Mouse (Mus musculus): ENCODE data around the gene 2700081O15Rik.
A peak's percentile ranks its signal among the peaks of the same experiment; 100 is the strongest.

2700081O15Rik gene

GRCm38 (mm10) chr19:7412361-7412760 is 5.1 kb upstream of the 2700081O15Rik start:
- Histone ChIP-seq H3K27me3 (ENCODE audit: control insufficient read depth, insufficient read depth, low read length, poor library complexity, severe bottlenecking) (no peaks in the 10 kb centered on the region), H3K36me3 (ENCODE audit: control insufficient read depth, insufficient read depth, low read length, poor library complexity, severe bottlenecking) (no peaks in the 10 kb centered on the region)
- DNase-seq (ENCODE audit: low read depth, low spot score): no peak

GRCm38 (mm10) chr19:7415916-7416833 is 1.2 kb upstream of the 2700081O15Rik start:
- H3K36me3 ChIP-seq (ENCODE audit: control insufficient read depth, insufficient read depth, low read length, poor library complexity, severe bottlenecking): no peaks in the 10 kb centered on the region
- no peaks in the 10 kb centered on the region; the same call in 1 of the 2 replicates for H3K27me3 ChIP-seq (ENCODE audit: control insufficient read depth, insufficient read depth, low read length, poor library complexity, severe bottlenecking)

GRCm38 (mm10) chr19:7417911-7418849 is 755 bp downstream of the 2700081O15Rik start:
- H3K27me3 ChIP-seq (ENCODE audit: control insufficient read depth, insufficient read depth, low read length, poor library complexity, severe bottlenecking): no peaks in the 10 kb centered on the region; the same call in 1 of the 2 replicates
- peak; percentile 82 for DNase-seq (ENCODE audit: low read depth, low spot score)
- 0 out of 2 replicates have a peak, but pooled peaks cover under 1% of the 10 kb centered on the region for H3K36me3 ChIP-seq (ENCODE audit: control insufficient read depth, insufficient read depth, low read length, poor library complexity, severe bottlenecking)

More at GRCm38 (mm10) chr19:7415916-7416833, 1.2 kb upstream of the 2700081O15Rik start:
- DNase-seq (ENCODE audit: low read depth, low spot score): no peak

DNA sequence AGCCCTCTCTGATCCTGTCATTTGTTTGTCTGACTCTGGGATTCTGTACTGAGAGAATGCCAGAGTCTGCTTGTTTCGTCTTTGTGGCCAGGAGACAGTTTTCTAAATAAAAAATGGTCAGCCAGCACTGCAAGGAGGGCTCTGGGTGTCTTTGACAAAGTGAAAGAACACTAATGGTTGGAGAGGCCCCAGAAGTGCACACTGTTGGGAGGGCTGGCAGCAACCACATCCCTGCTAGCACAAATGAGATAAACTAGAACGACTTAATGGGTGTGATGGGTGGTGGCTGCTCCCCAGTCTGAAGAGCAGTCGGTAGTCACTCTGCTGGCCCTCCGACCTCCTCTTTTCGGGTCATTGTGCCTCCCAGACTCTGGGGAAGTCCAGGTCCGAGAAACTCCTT is 1.7 kb downstream of the 2700081O15Rik start:
- DNase-seq (ENCODE audit: low read depth, low spot score): no peak
- Histone ChIP-seq H3K27me3 (ENCODE audit: control insufficient read depth, insufficient read depth, low read length, poor library complexity, severe bottlenecking) (no peaks in the 10 kb centered on the region; the same call in 1 of the 2 replicates), H3K36me3 (ENCODE audit: control insufficient read depth, insufficient read depth, low read length, poor library complexity, severe bottlenecking) (0 out of 2 replicates have a peak, but pooled peaks cover 2% of the 10 kb centered on the region)

- Histone ChIP-seq H3K27me3 (ENCODE audit: control insufficient read depth, insufficient read depth, low read length, poor library complexity, severe bottlenecking) (no peaks in the 10 kb centered on the region; the same call in 1 of the 2 replicates), H3K36me3 (ENCODE audit: control insufficient read depth, insufficient read depth, low read length, poor library complexity, severe bottlenecking) (0 out of 2 replicates have a peak, but pooled peaks cover 3% of the 10 kb centered on the region)
- no peak for DNase-seq (ENCODE audit: low read depth, low spot score)
Observed at GRCm38 (mm10) chr19:7420108-7420507, 2.7 kb downstream of the 2700081O15Rik start.

DNA sequence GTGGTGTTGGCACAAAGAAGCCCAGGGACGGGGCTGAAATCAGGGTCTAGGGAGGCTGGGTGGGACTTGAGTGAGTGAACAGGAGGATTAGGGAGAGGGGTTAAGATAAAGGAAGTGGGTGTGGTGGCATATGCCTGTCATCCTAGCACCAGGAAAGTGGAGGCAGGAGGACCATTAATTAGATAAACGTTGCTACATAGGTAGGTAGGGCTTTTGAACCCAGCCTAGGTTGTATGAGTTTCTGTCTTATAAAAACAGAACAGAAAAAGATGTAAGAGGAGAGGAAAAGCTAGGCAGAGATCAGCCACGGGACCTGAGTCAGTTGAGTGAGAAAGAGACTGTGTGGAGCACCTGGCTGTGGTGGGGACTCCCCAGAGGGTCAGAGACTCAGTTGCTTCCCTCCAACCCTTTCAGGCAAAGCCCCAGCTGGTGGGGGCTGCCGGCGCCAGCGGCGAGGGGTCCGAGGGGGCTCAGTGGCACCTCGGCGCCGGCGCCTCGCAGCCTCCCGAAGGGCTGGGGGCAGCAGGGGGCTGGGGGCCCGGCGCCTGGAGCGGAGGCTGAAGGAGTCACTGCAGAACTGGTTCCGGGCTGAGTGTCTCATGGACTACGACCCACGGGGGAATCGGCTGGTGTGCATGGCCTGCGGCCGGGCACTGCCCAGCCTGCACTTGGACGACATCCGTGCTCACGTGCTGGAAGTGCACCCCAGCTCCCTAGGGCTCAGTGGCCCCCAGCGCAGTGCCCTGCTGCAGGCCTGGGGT is 3.6 kb downstream of the 2700081O15Rik start:
- 0 out of 2 replicates have a peak, but pooled peaks cover 3% of the 10 kb centered on the region for H3K36me3 ChIP-seq (ENCODE audit: control insufficient read depth, insufficient read depth, low read length, poor library complexity, severe bottlenecking)
- DNase-seq (ENCODE audit: low read depth, low spot score): no peak
- H3K27me3 ChIP-seq (ENCODE audit: control insufficient read depth, insufficient read depth, low read length, poor library complexity, severe bottlenecking): no peaks in the 10 kb centered on the region; the same call in 1 of the 2 replicates

- Histone ChIP-seq H3K36me3 (ENCODE audit: control insufficient read depth, insufficient read depth, low read length, poor library complexity, severe bottlenecking) (0 out of 2 replicates have a peak, but pooled peaks cover 6% of the 10 kb centered on the region), H3K27me3 (ENCODE audit: control insufficient read depth, insufficient read depth, low read length, poor library complexity, severe bottlenecking) (no peaks in the 10 kb centered on the region; the same call in 1 of the 2 replicates)
- DNase-seq (ENCODE audit: low read depth, low spot score): no peak
Observed at GRCm38 (mm10) chr19:7421602-7422591, 4.5 kb downstream of the 2700081O15Rik start.

DNA sequence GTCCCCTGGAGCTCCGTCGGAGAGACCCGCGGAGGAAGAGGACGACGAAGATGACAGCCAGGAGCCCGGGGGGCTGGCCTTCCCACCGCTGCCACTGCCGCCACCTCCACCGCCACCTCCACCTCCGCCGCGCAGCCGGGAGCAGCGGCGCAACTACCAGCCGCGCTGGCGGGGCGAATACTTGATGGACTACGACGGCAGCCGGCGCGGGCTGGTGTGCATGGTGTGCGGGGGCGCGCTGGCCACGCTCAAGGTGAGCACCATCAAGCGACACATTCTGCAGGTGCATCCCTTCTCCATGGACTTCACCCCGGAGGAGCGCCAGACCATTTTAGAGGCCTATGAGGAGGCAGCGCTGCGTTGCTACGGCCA is 5.2 kb downstream of the 2700081O15Rik start:
- DNase-seq (ENCODE audit: low read depth, low spot score): no peak
- 0 out of 2 replicates have a peak, but pooled peaks cover 6% of the 10 kb centered on the region for H3K36me3 ChIP-seq (ENCODE audit: control insufficient read depth, insufficient read depth, low read length, poor library complexity, severe bottlenecking)
- H3K27me3 ChIP-seq (ENCODE audit: control insufficient read depth, insufficient read depth, low read length, poor library complexity, severe bottlenecking): no peaks in the 10 kb centered on the region

- H3K27me3 ChIP-seq (ENCODE audit: control insufficient read depth, insufficient read depth, low read length, poor library complexity, severe bottlenecking): no peaks in the 10 kb centered on the region
- DNase-seq (ENCODE audit: low read depth, low spot score): no peak
- H3K36me3 ChIP-seq (ENCODE audit: control insufficient read depth, insufficient read depth, low read length, poor library complexity, severe bottlenecking): 0 out of 2 replicates have a peak, but pooled peaks cover 6% of the 10 kb centered on the region
Observed at GRCm38 (mm10) chr19:7423028-7423655, 5.7 kb downstream of the 2700081O15Rik start.

GRCm38 (mm10) chr19:7423656-7424030 is 6.2 kb downstream of the 2700081O15Rik start:
- H3K27me3 ChIP-seq (ENCODE audit: control insufficient read depth, insufficient read depth, low read length, poor library complexity, severe bottlenecking): no peaks in the 10 kb centered on the region
- DNase-seq (ENCODE audit: low read depth, low spot score): no peak
- peaks cover 6% of the 10 kb centered on the region; the same call in 1 of the 2 replicates for H3K36me3 ChIP-seq (ENCODE audit: control insufficient read depth, insufficient read depth, low read length, poor library complexity, severe bottlenecking)

DNA sequence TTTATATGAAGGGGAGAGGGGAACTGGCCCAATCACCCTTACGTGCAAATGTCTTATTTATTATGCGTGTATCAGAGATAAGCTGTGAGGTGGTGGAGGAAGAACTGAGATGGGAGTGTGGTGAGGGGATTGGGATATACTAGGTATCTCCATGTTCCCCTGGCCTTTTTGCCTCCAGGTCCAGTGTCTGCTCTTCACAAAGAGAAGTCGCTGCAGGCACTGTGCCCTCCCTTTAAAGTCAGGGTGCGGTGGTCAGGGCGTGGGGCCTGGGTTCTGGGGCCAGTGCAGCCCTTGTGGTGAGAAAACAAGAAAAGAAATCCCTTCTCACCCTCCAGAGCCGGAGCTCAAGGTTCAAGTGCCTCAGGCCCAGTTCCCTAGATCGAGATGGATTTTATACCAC is 6.7 kb downstream of the 2700081O15Rik start:
- Histone ChIP-seq H3K36me3 (ENCODE audit: control insufficient read depth, insufficient read depth, low read length, poor library complexity, severe bottlenecking) (peaks cover 6% of the 10 kb centered on the region; the same call in 1 of the 2 replicates), H3K27me3 (ENCODE audit: control insufficient read depth, insufficient read depth, low read length, poor library complexity, severe bottlenecking) (no peaks in the 10 kb centered on the region)
- no peak for DNase-seq (ENCODE audit: low read depth, low spot score)

- no peak for DNase-seq (ENCODE audit: low read depth, low spot score)
- H3K27me3 ChIP-seq (ENCODE audit: control insufficient read depth, insufficient read depth, low read length, poor library complexity, severe bottlenecking): no peaks in the 10 kb centered on the region
- peaks cover 6% of the 10 kb centered on the region; the same call in 1 of the 2 replicates for H3K36me3 ChIP-seq (ENCODE audit: control insufficient read depth, insufficient read depth, low read length, poor library complexity, severe bottlenecking)
Observed at GRCm38 (mm10) chr19:7424590-7425397, 7.4 kb downstream of the 2700081O15Rik start.

Data from splenic B cell, adult 2 months (primary cell).